Mouse (Mus musculus): ENCODE results near the gene Fry.
"Not testable (repeated sequence)": the region's sequence is repeated elsewhere in the genome, so short reads cannot be mapped to it uniquely, and the experiment has no call there.

The Fry gene

GRCm38 (mm10) chr5:150452671-150453070 lies 334.2 kb downstream of the Fry start:
- peak in 1 of 2 experiments; percentile 10 for DNase-seq (ENCODE audit: low spot score in 2 of 2)

- no peak for DNase-seq (ENCODE audit: low spot score in 2 of 2)
Measured at GRCm38 (mm10) chr5:150453490-150453889, 335.0 kb downstream of the Fry start.

GRCm38 (mm10) chr5:150457165-150457903 lies 338.9 kb downstream of the Fry start:
- no peak for DNase-seq (ENCODE audit: low spot score in 2 of 2)

GRCm38 (mm10) chr5:150457904-150458739 lies 339.7 kb downstream of the Fry start:
- DNase-seq (ENCODE audit: low spot score in 2 of 2): no peak

GRCm38 (mm10) chr5:150459801-150460200 lies 341.4 kb downstream of the Fry start:
- DNase-seq (ENCODE audit: low spot score in 2 of 2): no peak

- DNase-seq (ENCODE audit: low spot score in 2 of 2): no peak
Measured at GRCm38 (mm10) chr5:150464721-150465120, 346.3 kb downstream of the Fry start.

GRCm38 (mm10) chr5:150465218-150465617 lies 346.8 kb downstream of the Fry start:
- DNase-seq (ENCODE audit: low spot score in 2 of 2): no peak

- peak in 1 of 2 experiments; percentile 13 for DNase-seq (ENCODE audit: low spot score in 2 of 2)
Measured at GRCm38 (mm10) chr5:150466132-150466531, 347.7 kb downstream of the Fry start.

GRCm38 (mm10) chr5:150468431-150468830 lies 350.0 kb downstream of the Fry start:
- no peak for DNase-seq (ENCODE audit: low spot score in 2 of 2)

- DNase-seq (ENCODE audit: low spot score in 2 of 2): no peak
Measured at GRCm38 (mm10) chr5:150477364-150477763, 358.9 kb downstream of the Fry start.

GRCm38 (mm10) chr5:150478612-150479011 lies 360.2 kb downstream of the Fry start:
- no peak for DNase-seq (ENCODE audit: low spot score in 2 of 2)

- DNase-seq (ENCODE audit: low spot score in 2 of 2): peak in 1 of 2 experiments; percentile 6
Measured at GRCm38 (mm10) chr5:150485198-150485597, 366.8 kb downstream of the Fry start.

GRCm38 (mm10) chr5:150490285-150490684 lies 371.8 kb downstream of the Fry start:
- no peak for DNase-seq (ENCODE audit: low spot score in 2 of 2)

GRCm38 (mm10) chr5:150490821-150491220 lies 372.4 kb downstream of the Fry start:
- DNase-seq (ENCODE audit: low spot score in 2 of 2): no peak

GRCm38 (mm10) chr5:150491573-150492173 lies 373.2 kb downstream of the Fry start:
- not testable (repeated sequence) for DNase-seq (ENCODE audit: low spot score in 2 of 2)

- DNase-seq (ENCODE audit: low spot score in 2 of 2): peak in 1 of 2 experiments; percentile 15
Measured at GRCm38 (mm10) chr5:150495792-150496191, 377.3 kb downstream of the Fry start.

- DNase-seq (ENCODE audit: low spot score in 2 of 2): no peak
Measured at GRCm38 (mm10) chr5:150510451-150511225, 392.2 kb downstream of the Fry start.

GRCm38 (mm10) chr5:150513264-150513663 lies 394.8 kb downstream of the Fry start:
- no peak for DNase-seq (ENCODE audit: low spot score in 2 of 2)

GRCm38 (mm10) chr5:150514027-150514426 lies 395.6 kb downstream of the Fry start:
- no peak for DNase-seq (ENCODE audit: low spot score in 2 of 2)

- DNase-seq (ENCODE audit: low spot score in 2 of 2): no peak
Measured at GRCm38 (mm10) chr5:150518064-150518463, 399.6 kb downstream of the Fry start, which contains the start of gene Zar1l. Zar1l (minus strand) TSS chr5:150518164.

- no peak for DNase-seq (ENCODE audit: low spot score in 2 of 2)
Measured at GRCm38 (mm10) chr5:150519551-150519950, 401.1 kb downstream of the Fry start.
